Mouse (Mus musculus) R1 (cell line): ENCODE measurements around the gene Acox2.

Source experiments
- DNase-seq: peaks from one replicate; pipeline ENCODE4 v3.0.0-alpha.2; 2018; ENCODE audit warnings: low read depth, low spot score

Gene Acox2

DNA sequence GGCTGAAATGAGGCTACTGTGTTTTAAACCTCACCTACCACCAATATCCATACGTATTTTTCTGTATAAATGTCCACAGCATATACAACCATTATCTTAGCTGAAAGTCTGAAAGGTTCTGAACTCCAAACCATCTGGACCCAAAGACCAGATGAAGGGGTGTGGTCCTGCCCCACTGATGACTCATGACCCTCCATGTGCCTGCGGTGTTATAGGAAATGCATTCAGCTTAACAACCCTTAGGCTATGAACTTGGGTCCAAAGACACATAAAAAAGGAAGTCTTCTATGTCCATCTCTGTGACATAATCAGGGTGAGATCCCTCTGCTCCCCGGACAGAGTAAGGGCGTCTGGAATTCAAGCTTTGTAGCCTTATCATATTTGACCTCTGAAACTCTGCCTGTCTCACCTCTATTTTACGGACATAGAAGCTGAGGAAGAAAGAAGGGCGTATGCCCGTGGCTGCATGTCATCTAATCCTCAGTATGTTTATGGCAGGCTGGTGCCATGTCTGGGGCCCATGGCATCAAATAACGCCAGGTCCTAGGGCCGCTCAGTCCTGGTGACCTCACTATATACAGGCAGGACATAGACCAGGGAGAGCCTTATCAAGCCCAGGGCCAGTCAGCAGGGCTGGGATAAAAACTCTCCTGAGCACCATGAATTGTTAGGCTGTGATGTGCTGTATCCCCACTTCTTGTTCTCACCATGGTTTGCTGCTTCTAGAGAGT is 8.8 kb downstream of the Acox2 start:
- no peak for DNase-seq

DNA sequence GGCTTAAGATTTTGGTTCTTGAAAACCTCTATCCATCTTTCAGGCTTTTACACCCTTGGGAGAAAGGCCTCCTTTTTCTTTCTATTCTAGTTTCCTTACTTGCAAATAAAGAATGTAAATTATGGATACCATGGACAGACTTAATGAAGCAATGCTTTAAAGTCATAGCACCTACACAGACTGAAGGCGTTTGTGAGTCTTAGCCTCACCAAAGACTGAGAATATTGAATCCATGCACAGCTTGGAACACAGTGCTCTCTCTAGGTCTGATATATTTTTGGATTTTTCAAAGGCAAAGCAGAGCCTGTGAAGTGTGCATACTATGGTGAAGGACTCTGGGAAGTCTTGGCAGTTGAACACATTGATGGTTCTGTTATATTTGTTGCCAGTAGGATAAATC is 9.9 kb downstream of the Acox2 start:
- DNase-seq = no peak

DNA sequence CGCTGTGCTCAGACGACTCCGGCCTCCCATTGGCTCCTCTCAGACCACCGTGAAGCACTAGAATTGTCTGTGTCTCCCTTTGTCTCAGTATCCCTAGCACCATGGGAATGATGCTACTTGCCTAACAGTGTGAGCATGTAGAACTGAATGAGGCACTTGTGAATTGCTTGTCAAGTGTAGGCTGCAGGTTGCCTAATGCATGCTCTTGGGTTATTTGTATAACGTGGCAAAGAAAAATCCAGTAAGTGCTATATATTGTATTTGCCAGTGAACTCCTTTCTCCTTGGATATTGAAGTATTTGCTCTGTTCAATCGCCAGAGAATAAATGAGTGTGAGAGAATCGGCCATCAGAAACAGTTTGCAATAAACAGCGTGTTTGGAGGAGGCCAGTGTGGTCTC is 12.3 kb downstream of the Acox2 start:
- no peak for DNase-seq

DNA sequence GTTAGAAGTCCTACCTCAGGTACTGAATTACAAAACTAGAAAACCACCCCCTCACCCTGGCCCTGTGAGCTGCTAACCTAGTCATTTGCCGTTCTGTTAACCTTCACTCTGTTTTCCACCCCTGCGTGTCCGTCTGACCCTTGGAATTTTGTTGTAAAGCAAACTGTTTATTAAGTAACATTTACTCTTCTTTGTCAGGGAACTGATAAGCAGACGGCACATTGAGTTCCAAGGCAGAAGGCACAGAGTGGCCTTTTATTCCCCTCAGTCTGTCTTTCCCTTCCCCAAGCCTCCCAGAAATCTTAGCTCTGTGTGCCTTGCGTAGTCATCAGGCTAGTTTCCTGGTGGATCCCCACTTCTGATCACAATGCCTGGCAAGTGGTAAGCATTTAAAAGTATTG is 14.9 kb downstream of the Acox2 start:
- no peak for DNase-seq

DNA sequence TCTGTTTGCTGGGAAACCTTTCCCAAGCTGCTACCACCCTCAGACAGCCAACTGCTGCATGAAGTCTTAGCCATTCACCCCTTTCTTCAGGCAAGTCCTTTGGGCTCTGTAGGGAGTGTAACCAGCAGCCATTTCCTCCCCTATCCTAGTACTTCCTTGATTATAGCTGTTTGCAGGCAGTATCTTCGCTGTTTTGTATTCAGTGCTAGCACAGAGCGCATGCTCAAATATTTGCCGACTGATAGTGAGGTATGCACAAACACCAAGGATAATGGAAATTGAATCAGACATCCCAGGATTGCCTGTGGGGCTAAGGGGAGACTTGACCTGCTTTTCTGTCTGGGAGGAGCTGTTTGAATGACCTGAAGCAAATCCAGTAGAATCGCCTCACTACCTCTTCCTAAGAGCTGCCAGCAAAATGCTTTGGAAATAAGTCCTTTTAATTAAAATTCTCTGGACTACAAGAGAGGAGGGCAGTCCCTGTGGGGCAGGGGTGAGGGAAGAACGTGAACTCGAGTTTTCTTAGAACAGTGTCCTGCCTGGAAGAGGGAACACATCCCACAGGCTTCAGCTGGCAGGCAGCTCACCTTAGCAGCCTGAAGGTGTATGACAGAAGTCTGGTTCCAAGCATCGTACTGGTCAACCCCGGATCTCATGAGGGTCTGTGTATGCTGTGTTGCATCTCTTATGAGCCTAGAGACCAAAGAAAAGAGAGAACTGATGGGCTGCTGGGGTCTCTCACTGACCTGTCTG is 15.8 kb downstream of the Acox2 start:
- no peak for DNase-seq

DNA sequence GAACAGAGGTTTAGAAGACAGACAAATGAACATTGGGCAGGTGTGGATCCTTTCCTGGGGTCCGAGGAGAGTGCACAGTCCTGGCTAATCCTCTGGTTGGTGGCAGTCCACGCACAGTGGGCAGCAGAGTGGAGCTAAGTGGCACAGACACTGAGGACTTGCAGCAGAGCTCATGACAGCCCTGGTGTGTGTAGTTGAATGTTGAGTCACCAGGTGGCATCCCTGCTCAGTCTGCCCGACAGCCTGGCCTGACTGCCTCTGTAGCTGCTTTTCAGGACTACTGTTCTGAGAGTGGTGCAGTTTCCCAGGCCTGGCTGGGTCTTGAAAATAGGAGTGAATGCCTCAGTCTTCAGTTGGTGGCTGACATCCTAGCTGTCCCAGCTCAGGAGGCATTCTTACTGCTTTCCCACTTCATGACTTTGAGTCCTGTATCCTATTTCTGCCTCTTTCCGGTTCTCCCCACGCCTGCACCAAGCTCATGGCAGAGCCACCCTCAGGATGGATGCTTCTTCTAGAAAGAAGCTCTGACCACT is 16.7 kb downstream of the Acox2 start:
- peak; percentile 40 for DNase-seq

DNA sequence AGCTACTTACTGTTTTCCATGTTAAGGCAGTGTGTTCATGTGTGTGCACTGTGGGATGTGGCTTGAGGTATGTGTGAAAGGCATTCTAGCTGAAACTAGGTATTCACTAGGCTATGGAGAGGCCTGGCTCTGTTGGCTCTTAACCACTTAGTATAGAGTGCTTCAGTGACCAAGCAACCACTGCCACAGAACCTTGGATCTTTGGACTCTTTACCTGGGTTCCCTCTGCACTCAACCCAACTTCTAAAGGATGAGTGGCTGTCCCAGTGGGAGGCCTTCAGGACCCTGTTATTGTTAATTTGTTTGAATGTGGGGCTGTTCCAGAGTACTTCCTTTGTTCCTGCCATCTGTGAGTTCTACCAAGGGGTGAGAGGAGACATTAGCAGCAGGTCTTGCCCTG is 17.3 kb downstream of the Acox2 start:
- no peak for DNase-seq

DNA sequence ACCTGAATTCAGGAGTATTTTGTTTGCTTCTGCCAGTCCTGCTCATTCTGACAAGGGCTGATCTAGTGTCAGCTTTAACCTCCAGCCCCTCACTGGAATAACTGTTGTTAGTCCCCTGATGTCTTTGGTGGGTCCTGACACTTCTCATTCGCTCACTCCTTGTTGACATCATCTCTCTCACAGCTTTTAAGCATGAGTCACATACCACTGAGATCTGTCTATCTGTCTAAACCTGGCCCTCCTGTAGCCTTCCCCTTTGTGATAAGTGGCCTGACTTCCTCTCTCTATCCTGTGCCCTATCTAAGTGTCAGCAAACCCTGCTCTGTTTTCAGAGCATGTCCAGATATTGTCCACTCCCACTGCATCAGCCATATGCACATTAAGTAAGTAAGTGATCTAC is 25.9 kb downstream of the Acox2 start:
- no peak for DNase-seq

DNA sequence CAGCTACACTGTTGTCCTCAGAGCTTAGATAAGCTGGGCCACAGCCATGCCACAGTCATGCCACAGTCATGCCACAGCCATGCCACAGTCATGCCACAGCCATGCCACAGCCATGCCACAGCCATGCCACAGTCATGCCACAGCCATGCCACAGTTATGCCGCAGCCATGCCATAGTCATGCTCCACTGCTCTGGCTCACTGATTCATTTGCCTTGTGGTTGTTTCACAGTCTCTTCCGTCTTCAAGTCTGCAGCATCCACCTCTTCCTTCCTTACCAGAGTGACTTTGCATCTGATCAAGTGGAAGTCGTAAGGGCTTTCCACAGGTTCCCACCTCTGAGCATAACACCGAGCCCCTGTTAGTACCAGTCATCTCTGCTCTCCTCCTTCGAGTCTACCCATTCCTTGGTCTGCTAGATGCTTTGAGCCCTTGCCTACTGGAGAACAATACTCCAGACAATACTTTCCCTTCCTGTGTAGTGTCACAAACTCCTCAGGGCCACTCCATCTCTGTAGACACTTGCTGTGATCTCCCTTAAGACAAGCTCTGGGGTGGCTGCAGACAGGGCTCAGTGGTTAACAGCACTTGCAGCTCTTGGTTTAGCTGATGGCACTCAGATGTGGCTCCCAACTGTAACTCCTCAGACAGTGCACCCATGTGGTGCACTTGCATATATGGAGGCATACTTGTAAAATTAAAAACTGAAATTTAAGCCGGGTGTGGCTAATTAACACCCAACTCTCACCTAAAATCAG is 26.8 kb downstream of the Acox2 start:
- no peak for DNase-seq

DNA sequence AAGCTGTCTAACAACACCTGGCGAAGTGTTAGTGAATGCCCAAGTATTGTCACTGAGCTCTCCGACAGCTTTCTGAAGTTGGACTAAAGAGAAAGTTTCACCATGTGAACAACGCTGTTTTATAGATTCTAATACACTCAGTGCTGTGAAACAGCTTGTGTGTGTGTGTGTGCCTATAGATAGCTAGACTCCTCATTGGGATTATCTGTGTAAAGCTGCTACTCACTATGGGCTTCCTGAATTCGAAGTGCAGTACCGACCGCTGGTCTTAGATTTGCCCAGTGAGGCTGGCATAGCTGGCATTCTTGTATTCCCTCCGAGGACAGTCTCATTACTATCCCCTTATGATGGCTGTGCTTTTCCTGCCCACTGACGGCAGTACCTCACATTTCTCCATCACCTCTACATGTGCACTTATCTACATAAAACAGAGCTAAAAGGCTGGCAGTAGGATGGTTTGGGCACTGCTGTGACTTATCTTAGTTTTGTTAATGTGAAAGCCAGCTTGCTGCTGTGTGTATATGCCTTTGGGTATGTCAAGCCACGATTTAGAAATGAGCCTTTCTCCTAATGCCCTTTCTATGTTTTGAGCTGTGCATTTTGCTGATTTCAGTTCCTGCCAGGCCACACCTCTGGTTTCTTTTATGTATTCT is 29.7 kb downstream of the Acox2 start:
- no peak for DNase-seq

DNA sequence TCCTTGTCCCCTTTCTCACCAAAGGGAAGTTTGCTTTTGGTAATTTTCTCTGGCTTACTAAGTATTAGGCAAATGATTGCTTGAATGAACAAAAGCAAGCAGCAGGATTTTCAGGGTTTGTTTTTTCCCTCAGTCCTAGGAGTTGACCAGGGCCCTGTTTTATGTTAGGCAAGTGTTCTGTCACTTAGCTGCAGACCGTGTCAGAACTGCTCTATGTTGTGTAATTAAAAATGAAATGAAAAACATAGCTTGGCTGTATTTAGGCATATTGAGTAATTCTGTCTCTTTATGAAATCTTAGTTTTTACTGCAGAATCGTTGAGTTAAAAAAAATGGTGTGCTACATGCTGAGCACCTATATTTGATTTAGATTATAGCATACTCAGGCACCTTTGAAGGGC is 34.3 kb downstream of the Acox2 start:
- no peak for DNase-seq

DNA sequence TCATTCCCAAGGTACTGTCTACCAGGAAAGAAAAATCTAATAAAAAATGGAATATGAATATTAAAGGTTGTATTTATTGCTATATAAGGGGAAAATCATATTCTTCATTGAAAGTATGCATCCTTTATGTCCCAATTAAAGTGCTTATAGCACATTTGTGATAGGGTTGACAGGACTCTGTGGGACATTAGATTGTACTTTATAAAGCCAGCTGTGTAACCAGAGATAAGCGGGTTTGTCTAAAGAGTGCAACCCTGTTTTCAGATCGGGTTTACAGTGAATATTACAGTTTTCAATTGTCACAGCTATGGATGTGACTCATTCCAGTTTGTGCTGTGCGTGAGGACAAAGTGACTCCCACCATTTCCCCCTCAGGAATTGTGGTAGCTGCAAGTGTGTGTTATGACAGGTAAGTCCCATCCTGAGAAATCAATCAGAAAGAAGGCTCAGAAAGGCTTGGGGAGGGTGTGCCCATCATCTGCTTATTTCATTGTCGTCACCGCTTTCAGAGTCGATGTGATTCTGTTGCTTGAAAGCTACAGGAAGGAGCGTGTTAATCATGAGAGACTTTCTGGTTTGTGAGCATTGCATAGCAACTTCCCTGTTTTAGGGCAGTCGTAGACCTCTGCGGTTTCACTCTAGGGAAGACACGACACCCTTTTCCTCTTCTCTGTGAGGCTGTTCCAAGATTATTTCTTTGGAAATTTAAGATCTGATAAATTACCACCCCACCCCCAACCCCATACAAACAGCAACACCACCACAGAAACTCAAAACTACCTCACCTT is 35.5 kb downstream of the Acox2 start:
- no peak for DNase-seq

DNA sequence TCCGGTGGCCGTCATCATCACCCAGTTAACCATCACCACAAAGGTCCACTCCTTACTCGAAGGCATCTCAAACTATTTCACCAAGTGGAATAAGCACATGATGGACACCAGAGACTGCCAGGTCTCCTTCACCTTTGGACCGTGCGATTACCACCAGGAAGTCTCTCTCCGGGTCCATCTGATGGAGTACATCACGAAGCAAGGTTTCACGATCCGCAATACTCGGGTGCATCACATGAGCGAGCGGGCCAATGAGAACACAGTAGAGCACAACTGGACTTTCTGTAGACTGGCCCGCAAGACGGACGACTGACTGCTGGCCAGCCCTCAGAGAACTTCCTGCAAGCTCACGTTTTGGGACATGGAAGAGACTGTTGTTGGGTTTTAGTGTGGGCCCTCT is 36.6 kb downstream of the Acox2 start:
- DNase-seq = no peak

DNA sequence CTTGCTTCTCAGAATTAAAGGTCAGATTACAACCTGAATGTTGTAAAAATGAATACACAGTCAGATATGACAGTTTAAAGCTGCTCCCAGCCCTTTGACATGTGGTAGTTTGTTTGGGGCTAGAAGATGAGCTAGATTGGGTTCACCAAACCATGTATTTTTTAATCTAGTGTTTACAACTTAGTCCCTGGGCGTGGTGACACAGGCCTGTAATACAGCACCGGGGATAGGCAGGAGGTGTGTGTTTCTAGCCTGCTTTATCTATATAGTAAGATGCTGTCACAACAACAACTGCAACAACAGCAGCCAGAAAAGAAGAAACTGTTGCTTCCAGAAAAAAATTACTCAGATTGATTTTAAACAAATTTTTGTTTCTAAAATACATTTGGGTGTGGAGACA is 38.2 kb downstream of the Acox2 start:
- no peak for DNase-seq

DNA sequence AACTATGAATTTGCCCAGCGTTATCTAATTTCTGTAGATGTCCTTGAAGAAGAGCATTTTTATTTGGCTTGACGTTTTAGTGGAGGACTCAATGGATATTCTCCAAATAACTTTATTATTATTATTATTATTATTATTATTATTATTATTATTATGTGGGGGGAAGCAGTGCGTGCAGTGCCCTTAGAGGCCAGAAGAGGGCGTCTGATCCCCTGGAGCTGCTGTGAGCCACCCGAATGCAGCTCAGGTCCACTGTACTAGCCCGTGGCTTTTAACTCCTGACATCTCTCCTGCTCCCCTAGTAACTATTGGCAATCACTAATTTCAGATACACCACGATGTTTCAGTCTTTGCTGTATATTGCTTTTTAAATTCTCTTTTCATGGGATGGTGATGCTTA is 38.8 kb downstream of the Acox2 start:
- DNase-seq = no peak

DNA sequence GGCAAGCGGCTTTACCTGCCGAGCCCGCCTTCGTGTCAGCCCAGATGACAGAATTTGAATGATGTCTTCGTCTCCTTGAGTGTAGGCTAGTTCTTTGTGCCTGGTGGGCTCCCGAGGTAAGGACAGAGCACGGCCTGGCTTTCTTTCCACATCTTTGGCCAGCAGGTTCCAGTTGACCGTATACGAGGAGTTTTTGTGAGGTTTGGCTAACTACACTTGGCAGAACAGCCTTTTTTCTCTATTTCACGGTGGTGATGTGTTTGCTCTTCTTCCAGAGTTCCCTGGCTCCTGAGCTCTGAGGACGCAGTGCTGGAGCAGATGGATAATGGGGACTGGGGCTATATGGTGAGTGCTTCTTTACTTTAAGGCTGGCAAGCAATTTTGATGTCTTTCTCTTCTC is 39.3 kb downstream of the Acox2 start:
- DNase-seq = no peak

DNA sequence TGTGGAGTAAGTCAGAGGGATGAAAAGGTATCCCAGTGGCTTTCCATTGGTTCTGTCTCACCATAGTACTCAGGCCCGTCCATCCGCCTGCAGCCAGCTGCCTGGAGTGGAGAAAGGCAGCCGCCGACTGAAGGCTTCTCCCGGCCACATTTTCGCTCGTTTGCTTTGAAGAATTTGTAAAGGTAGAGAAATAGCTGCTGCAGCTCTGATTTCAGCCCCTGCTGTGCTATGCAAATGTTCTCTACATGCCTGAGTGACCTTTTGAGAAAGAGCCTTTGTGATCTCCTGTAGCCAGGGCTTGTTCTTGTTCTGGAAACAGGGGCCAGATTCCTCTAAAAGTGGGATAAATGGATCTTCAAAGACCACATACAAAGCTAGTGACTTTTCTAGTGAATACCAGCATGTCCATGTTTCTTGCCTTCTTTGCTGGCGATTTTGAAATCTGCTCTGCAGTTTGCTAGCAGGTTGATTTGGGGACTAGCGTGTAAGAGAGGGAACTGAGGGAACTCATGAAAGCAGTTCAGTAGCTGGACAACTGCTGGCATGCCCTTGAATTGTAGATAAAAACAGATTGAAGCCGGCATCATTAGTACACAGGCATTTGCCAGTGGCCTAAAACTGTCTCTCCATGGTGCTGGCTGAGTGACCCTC is 40.3 kb downstream of the Acox2 start:
- peak; percentile 98 for DNase-seq

DNA sequence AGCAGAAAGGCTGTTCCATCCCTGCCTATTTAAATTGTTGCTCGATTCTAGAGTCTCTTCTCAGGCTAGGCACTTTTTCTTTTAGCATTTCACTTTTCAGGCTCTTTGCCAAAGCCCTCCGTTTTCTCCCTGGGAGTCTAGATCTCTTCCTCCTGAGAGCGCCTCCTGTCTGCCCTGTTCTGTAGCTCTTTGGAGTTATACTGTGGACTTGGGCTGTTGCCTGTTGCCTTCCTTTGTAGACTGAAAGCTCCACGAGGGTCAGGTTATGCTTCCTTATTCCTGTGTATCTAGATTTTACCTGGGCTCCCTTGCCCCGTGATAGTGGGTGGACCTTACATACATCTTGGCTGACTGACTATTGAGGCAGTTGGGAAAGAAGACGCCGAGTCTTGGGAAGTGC is 40.9 kb downstream of the Acox2 start:
- peak; percentile 53 for DNase-seq

DNA sequence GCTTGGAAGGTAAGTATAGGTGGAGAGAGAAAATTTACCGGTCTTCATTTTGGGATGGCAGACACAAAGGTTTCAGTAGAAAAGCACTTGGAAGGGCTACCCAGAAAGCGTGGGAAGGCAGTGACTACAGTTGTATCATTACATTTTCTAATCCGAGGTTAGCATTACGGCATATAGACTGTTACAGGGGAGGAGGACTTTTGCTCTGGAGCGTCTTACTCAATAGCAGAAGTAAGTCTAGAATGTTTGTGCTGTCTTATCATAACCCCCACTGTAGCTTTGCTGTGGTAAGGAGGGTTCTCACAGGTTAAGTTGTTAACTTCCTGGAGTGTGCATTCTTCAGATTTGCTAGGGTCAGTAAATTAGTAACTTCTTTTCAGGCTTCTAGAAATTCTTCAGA is 43.1 kb downstream of the Acox2 start:
- no peak for DNase-seq

DNA sequence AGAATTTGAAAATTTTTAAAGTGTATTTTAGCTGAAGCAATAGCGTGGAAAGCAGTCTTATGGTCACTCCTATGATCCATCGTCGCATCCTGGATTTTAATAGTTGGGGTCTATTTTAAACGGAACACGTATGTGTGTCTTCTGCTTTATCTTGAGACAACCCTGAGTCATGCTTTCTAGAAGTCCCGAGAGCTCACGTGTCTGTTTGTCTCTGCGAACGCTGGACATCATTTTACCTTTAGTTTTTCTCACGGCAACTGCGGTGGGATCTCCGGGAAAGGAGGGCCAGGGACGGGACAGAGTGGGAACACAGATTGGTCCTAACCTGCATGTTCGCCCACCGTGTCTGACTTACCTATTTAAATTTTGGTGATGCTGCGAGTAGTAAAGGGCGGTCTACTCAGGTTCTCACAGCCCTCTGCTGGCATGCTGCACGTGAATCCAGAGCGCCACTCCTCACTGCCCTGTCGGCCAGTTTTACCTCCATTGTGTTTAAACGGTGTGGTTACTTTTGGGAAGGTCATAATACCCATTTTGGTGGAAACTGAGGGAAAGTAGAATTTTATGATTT is 43.9 kb downstream of the Acox2 start:
- DNase-seq = peak; percentile 49
